Mouse (Mus musculus): ENCODE data around the gene Flnb. TPM values are rescaled to one million over a fixed set of nuclear protein-coding genes. Genes with fewer than 3 reads are reported as not detected.

Gene Flnb
- polyA plus RNA-seq, 1 experiment from 2014 or later: 13.1 TPM

GRCm38 (mm10) chr14:7943801-7944135 lies 126.0 kb downstream of the Flnb start:
- H3K4me2 ChIP-seq: no peak overlapping the region
- no peaks in the 10 kb centered on the region for H3K27me3 ChIP-seq (ENCODE audit: control insufficient read depth, insufficient read depth, low read length)
- WGBS (ENCODE audit: insufficient replicate concordance): 74% methylated on average over 3 of the region's 3 CpGs
- H3K4me1 ChIP-seq (ENCODE audit: control insufficient read depth, insufficient read depth, low read length): peaks cover 4% of the 10 kb centered on the region; the same call in 1 of the 2 replicates
- H3K36me3 ChIP-seq (ENCODE audit: control insufficient read depth, insufficient read depth, low read length): peaks cover 17% of the 10 kb centered on the region
- H3K27ac ChIP-seq (ENCODE audit: low read depth, low read length): no peak overlapping the region
- H3K4me3 ChIP-seq (ENCODE audit: low read depth, low read length): no peak overlapping the region
- no peaks in the 10 kb centered on the region for H3K9me3 ChIP-seq (replicated peaks; ENCODE audit: control insufficient read depth, low read length)
- H3K9ac ChIP-seq (ENCODE audit: low read depth, low read length): no peak overlapping the region
- ATAC-seq (replicated peaks; ENCODE audit: insufficient number of reproducible peaks, low FRiP score, low TSS enrichment): no peak

- Histone ChIP-seq H3K27ac (ENCODE audit: low read depth, low read length) (no peak overlapping the region), H3K36me3 (ENCODE audit: control insufficient read depth, insufficient read depth, low read length) (peaks cover 18% of the 10 kb centered on the region)
Measured at GRCm38 (mm10) chr14:7944349-7945039, 126.7 kb downstream of the Flnb start.

GRCm38 (mm10) chr14:7945261-7945660 lies 127.5 kb downstream of the Flnb start:
- ATAC-seq (replicated peaks; ENCODE audit: insufficient number of reproducible peaks, low FRiP score, low TSS enrichment): no peak
- Histone ChIP-seq H3K9ac (ENCODE audit: low read depth, low read length) (no peak overlapping the region), H3K4me3 (ENCODE audit: low read depth, low read length) (no peak overlapping the region), H3K27ac (ENCODE audit: low read depth, low read length) (no peak overlapping the region), H3K9me3 (replicated peaks; ENCODE audit: control insufficient read depth, low read length) (no peaks in the 10 kb centered on the region), H3K4me1 (ENCODE audit: control insufficient read depth, insufficient read depth, low read length) (peaks cover 4% of the 10 kb centered on the region; the same call in 1 of the 2 replicates), H3K27me3 (ENCODE audit: control insufficient read depth, insufficient read depth, low read length) (no peaks in the 10 kb centered on the region), H3K36me3 (ENCODE audit: control insufficient read depth, insufficient read depth, low read length) (peaks cover 15% of the 10 kb centered on the region), H3K4me2 (no peak overlapping the region)
- 59% methylated on average over 5 of the region's 5 CpGs for WGBS (ENCODE audit: insufficient replicate concordance)

More at GRCm38 (mm10) chr14:7944349-7945039, 126.7 kb downstream of the Flnb start:
- Histone ChIP-seq H3K9me3 (replicated peaks; ENCODE audit: control insufficient read depth, low read length) (no peaks in the 10 kb centered on the region), H3K4me3 (ENCODE audit: low read depth, low read length) (no peak overlapping the region), H3K4me2 (no peak overlapping the region), H3K4me1 (ENCODE audit: control insufficient read depth, insufficient read depth, low read length) (peaks cover 4% of the 10 kb centered on the region; the same call in 1 of the 2 replicates), H3K27me3 (ENCODE audit: control insufficient read depth, insufficient read depth, low read length) (no peaks in the 10 kb centered on the region), H3K9ac (ENCODE audit: low read depth, low read length) (no peak overlapping the region)
- ATAC-seq (replicated peaks; ENCODE audit: insufficient number of reproducible peaks, low FRiP score, low TSS enrichment): no peak
- 55% methylated on average over 8 of the region's 8 CpGs for WGBS (ENCODE audit: insufficient replicate concordance)

- Histone ChIP-seq H3K27ac (ENCODE audit: low read depth, low read length) (no peak overlapping the region), H3K4me3 (ENCODE audit: low read depth, low read length) (no peak overlapping the region), H3K4me1 (ENCODE audit: control insufficient read depth, insufficient read depth, low read length) (peaks cover 17% of the 10 kb centered on the region), H3K9ac (ENCODE audit: low read depth, low read length) (no peak overlapping the region), H3K9me3 (replicated peaks; ENCODE audit: control insufficient read depth, low read length) (no peaks in the 10 kb centered on the region), H3K27me3 (ENCODE audit: control insufficient read depth, insufficient read depth, low read length) (no peaks in the 10 kb centered on the region), H3K36me3 (ENCODE audit: control insufficient read depth, insufficient read depth, low read length) (peaks cover 8% of the 10 kb centered on the region; the same call in 1 of the 2 replicates), H3K4me2 (no peak overlapping the region)
- WGBS (ENCODE audit: insufficient replicate concordance): 89% methylated on average over 9 of the region's 9 CpGs
- ATAC-seq (replicated peaks; ENCODE audit: insufficient number of reproducible peaks, low FRiP score, low TSS enrichment): no peak
Measured at GRCm38 (mm10) chr14:7951234-7951633, 133.5 kb downstream of the Flnb start.

DNA sequence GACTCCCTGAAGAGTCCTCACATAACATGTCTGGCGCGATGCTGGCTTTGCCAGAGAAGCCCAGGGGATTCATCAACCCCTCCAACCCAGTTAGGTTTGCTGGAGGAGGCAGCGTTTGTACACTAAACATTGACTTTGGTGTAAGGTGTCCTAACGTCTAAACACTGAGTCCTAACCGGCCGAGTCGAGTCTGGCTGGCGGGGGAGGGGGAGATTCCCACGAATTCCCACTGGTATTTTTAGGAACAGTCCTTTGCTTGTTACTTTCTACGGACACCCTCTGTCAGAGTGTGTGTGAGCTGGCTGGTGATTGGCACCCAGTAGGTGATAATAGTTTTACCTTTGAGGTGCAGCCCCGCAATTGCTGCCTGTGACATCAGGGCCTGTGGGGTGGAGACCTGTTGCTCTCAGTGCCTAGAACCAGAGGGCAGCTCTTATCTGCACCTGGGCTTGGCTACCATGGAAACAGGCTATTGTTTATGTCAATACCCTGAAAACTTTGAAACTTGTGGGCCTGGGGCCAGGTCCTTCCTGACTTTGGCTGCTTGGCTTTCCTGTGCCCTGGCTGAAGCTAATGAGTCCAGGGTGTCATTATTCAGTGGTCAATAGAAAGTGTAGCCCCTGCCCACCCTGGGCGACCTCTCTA lies 135.0 kb downstream of the Flnb start:
- Histone ChIP-seq H3K9ac (ENCODE audit: low read depth, low read length) (peak overlapping the region; percentile 62; the same call in 1 of the 2 replicates), H3K4me2 (peak overlapping the region; percentile 43), H3K9me3 (replicated peaks; ENCODE audit: control insufficient read depth, low read length) (no peaks in the 10 kb centered on the region), H3K27ac (ENCODE audit: low read depth, low read length) (peak overlapping the region; percentile 82), H3K4me1 (ENCODE audit: control insufficient read depth, insufficient read depth, low read length) (peaks cover 23% of the 10 kb centered on the region), H3K27me3 (ENCODE audit: control insufficient read depth, insufficient read depth, low read length) (no peaks in the 10 kb centered on the region), H3K36me3 (ENCODE audit: control insufficient read depth, insufficient read depth, low read length) (0 out of 2 replicates have a peak, but pooled peaks cover 8% of the 10 kb centered on the region), H3K4me3 (ENCODE audit: low read depth, low read length) (no peak overlapping the region)
- peak; percentile 53 for ATAC-seq (replicated peaks; ENCODE audit: insufficient number of reproducible peaks, low FRiP score, low TSS enrichment)
- 5% methylated on average over 12 of the region's 12 CpGs for WGBS (ENCODE audit: insufficient replicate concordance)

DNA sequence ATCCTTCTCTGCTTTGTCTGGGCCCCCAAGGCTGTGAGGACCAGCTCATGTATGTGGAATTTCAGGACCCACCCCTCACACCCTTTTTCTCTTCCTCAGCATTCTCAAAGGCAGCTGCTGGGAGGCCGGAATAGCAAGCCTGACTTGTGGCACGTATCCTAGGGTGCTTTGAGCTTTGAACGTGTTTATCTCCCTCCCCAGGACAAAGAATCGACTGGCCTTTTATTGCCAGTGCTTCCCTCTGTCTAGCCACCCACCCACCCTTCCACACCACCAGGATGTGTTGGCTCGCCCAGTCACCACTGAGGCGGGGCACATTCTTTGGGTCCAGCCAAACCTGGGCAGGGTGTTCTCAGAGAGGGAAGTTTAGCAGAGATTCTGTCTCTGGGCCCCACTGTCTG lies 136.3 kb downstream of the Flnb start:
- Histone ChIP-seq H3K4me1 (ENCODE audit: control insufficient read depth, insufficient read depth, low read length) (peaks cover 23% of the 10 kb centered on the region), H3K9me3 (replicated peaks; ENCODE audit: control insufficient read depth, low read length) (no peaks in the 10 kb centered on the region), H3K27me3 (ENCODE audit: control insufficient read depth, insufficient read depth, low read length) (no peaks in the 10 kb centered on the region), H3K9ac (ENCODE audit: low read depth, low read length) (no peak overlapping the region), H3K27ac (ENCODE audit: low read depth, low read length) (no peak overlapping the region), H3K4me3 (ENCODE audit: low read depth, low read length) (no peak overlapping the region), H3K36me3 (ENCODE audit: control insufficient read depth, insufficient read depth, low read length) (0 out of 2 replicates have a peak, but pooled peaks cover 3% of the 10 kb centered on the region), H3K4me2 (no peak overlapping the region)
- 37% methylated on average over 6 of the region's 6 CpGs for WGBS (ENCODE audit: insufficient replicate concordance)
- ATAC-seq (replicated peaks; ENCODE audit: insufficient number of reproducible peaks, low FRiP score, low TSS enrichment): no peak

DNA sequence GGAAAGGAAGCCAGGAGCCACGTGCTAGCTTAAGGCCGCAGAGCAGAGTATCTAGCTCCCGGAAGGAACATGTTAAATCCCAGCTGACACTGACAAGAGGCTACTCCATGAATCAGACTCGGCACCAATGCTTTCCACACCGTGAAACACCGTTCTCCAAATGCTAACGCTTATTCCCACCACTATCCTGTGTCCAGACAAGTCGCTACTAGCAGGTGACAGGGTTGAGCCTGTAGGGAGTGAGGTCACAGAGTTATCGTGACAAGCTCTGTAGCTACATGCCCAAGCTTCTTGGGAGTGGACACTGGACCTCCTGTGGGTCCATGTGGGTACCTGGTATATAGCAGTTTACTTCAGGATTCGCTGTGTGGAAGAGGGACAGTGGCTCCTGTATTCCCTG lies 138.7 kb downstream of the Flnb start:
- ATAC-seq (replicated peaks; ENCODE audit: insufficient number of reproducible peaks, low FRiP score, low TSS enrichment): no peak
- no peaks in the 10 kb centered on the region for H3K9me3 ChIP-seq (replicated peaks; ENCODE audit: control insufficient read depth, low read length)
- H3K27ac ChIP-seq (ENCODE audit: low read depth, low read length): no peak overlapping the region
- WGBS (ENCODE audit: insufficient replicate concordance): 70% methylated on average over 10 of the region's 10 CpGs
- H3K4me3 ChIP-seq (ENCODE audit: low read depth, low read length): no peak overlapping the region
- H3K27me3 ChIP-seq (ENCODE audit: control insufficient read depth, insufficient read depth, low read length): no peaks in the 10 kb centered on the region
- no peaks in the 10 kb centered on the region for H3K36me3 ChIP-seq (ENCODE audit: control insufficient read depth, insufficient read depth, low read length)
- no peak overlapping the region for H3K4me2 ChIP-seq
- H3K4me1 ChIP-seq (ENCODE audit: control insufficient read depth, insufficient read depth, low read length): peaks cover 25% of the 10 kb centered on the region
- H3K9ac ChIP-seq (ENCODE audit: low read depth, low read length): no peak overlapping the region

GRCm38 (mm10) chr14:7957049-7957448 lies 139.3 kb downstream of the Flnb start, which contains the start of gene Gm45521:
Gm45521 (plus strand) TSS chr14:7957288.
- Histone ChIP-seq H3K4me3 (ENCODE audit: low read depth, low read length) (no peak within 1 kb of the TSS), H3K9ac (ENCODE audit: low read depth, low read length) (peak within 1 kb of the TSS; percentile 16; the same call in 1 of the 2 replicates), H3K27me3 (ENCODE audit: control insufficient read depth, insufficient read depth, low read length) (no peaks in the 10 kb centered on the region), H3K4me2 (no peak within 1 kb of the TSS), H3K9me3 (replicated peaks; ENCODE audit: control insufficient read depth, low read length) (no peaks in the 10 kb centered on the region), H3K36me3 (ENCODE audit: control insufficient read depth, insufficient read depth, low read length) (no peaks in the 10 kb centered on the region), H3K27ac (ENCODE audit: low read depth, low read length) (no peak within 1 kb of the TSS), H3K4me1 (ENCODE audit: control insufficient read depth, insufficient read depth, low read length) (peaks cover 24% of the 10 kb centered on the region)
- ATAC-seq (replicated peaks; ENCODE audit: insufficient number of reproducible peaks, low FRiP score, low TSS enrichment): no peak
- WGBS (ENCODE audit: insufficient replicate concordance): 42% methylated on average over 9 of the region's 9 CpGs
